Mouse (Mus musculus): ENCODE results near the gene Pdhx.

GRCm38 (mm10) chr2:103020191-103020987 lies 52.9 kb downstream of the Pdhx start:
- TF ChIP-seq CTCF (IDR thresholded peaks at IDR 0.05; ENCODE audit: low read depth, low read length) (no peak), GATA1 (IDR thresholded peaks at IDR 0.05; ENCODE audit: borderline replicate concordance, low read length) (no peak)
